Mouse (Mus musculus) activated CD4-positive, CD25-positive, alpha-beta regulatory T cell, adult 4 months (primary cell): Measurements from ENCODE around the gene Macf1. TPM values are rescaled to one million over a fixed set of nuclear protein-coding genes. Genes with fewer than 3 reads are reported as not detected.
"Not testable (repeated sequence)": the region's sequence is repeated elsewhere in the genome, so short reads cannot be mapped to it uniquely, and the experiment has no call there.

Experiments
- ATAC-seq: one replicate; pipeline ENCODE4 v1.8.0; 2017
- polyA plus RNA-seq, 2 experiments: library from polyadenylated mRNA; unstranded; fragments of 100-300 nt; shearing (Covaris generic); gene quantifications; one replicate each; pipeline ENCODE4 v1.2.1; 2017

Macf1 gene
- polyA plus RNA-seq, 2 experiments from 2014 or later = 141 to 142 TPM

DNA sequence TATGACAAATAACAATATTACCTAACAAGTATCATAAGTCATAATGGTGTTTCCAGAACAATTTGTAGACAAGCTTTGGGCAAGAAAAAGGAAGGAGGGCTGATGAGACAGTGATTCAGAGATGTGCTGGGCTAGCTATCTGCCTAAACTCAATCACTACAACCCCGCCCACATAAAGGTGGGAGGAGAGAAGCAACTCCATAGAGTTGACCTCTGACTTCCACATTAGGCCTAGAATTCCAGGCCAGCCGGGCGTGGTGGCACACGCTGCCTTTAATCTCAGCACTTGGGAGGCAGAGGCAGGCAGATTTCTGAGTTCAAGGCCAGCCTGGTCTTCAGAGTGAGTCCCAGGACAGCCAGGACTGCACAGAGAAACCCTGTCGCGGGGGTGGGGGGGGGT, 153.2 kb downstream of the Macf1 start:
- ATAC-seq = no peak

DNA sequence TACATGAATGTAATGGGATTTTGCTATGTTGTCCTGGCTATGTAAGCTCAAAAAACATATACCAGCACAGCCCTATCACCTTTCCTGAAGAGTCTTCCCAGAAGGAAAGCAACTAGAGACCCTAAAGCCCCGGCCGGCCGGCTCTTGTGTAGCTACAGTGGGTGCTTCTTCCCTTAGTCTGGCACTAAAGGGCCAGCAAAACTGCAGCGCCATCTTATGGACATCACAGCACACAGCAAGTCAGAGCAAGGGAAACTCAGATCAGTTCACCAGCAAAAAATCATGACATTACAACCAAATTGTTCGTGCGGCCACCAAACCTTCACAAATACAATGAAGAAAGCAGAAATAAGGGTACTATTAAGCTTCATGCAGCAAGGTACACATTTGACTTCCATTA, 154.9 kb downstream of the Macf1 start:
- ATAC-seq = no peak

DNA sequence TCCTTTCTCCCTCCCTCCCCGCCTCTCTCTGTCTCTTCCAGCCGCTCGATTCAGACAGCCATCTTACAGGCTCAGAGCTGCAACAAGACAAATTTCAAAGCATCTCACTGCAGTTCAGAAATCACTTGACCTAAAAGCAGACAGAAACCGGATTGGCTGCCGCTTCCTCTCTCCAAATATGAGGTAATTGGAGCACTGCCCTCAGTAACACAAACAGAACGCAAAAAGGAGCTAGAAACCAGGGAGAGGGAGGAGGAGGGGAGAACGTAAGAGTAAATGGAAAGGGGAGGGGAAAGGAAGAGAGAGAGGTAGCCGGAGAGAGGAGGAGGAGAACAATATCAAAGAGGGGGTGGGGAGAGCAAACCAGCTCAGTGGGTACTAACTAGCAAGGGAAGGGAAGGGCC, 156.6 kb downstream of the Macf1 start:
- no peak for ATAC-seq

DNA sequence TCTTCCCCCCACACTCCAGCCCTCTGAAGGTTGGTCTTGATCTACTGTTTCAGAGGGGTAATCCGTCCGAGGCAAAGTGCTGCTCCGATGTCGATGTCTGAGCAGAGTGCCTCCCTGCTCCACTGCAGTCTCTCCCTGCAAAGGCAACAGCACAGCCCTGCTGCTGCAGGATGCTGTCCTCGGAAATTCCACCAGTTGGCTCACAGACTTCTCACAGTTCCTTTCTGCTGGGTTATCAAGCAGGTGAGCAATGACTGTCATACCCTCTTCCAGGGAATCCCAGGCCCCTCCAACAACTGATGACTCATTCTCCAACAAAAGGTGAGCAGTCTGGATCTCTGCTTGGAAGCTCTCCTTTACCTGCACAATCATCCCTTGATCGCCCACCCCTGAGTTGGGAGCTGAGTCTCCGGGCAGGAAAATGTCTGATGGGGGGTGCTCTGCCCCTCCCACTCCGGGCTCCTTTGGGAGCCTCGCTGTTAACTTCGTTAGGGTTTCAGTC, 157.3 kb downstream of the Macf1 start:
- ATAC-seq = no peak

DNA sequence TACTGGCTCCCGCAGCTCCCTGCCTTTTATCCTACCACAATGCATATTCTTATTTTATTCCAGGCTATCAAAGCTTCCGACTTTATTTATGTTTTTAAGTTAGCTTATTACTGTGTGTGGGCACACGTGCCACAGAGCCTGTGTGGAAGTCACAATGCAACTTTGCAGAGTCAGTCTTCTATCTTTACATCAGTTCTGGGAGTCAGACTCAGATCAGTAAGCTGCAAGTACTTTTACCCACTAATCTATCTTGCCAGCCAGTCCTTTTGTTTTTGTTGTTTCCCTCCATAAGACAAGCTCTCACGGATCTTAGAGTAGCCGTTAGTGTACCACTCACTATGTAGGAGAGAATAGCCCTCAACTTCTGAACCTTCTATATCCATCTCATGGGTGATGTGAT, 159.4 kb downstream of the Macf1 start:
- ATAC-seq = no peak

DNA sequence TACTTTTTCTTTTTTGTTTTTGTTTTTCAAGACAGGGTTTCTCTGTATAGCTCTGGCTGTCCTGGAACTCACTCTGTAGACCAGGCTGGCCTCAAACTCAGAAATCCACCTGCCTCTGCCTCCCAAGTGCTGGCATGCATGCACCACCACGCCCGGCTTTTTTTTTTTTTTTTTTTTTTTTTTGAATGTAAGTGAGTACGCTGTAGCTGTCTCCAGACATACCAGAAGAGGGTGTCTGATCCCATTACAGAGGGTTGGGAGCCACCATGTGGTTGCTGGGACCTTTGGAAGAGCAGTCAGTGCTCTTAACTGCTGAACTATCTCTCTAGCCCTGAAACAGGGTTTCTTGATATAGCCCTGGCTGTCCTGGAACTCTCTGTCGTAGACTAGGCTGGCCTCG, 164.0 kb downstream of the Macf1 start:
- ATAC-seq = not testable (repeated sequence)

DNA sequence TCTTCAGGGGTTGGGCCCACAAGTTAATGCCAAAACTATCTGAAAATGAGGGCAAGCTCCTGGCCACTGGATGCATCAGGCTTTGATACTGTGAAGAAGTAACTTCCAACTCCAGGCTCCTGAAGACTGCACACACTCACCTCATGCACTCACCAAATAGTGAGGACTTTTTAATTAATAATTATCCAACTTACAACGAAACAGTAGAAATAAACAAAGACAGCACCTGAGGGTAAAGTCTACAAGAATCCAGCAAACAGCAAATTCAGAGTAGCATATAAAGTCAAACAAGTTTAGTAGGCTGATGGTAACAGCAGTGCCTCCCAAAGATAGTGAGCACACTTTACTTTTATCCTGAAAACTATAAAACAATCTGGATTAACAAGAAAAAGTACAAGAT, 168.5 kb downstream of the Macf1 start:
- ATAC-seq = no peak

DNA sequence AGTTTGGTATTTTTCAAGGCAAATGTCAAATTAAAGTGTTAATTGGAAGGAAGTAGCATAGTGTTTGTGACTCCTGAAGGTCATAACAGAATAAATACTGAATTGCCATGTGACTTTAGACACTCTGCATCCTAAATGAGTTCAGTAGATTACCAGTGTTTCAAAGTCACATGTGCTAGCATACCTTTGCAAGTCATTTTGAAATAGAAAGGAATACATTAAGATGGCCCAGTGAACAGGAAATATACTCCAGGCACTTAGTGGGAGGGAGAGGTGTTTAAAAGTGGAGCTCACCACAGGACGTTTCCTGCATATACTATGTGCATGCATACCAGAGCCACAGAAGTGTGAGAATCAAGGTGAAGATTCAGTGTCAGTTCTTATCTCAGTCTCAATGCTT, 174.0 kb downstream of the Macf1 start:
- ATAC-seq = no peak

DNA sequence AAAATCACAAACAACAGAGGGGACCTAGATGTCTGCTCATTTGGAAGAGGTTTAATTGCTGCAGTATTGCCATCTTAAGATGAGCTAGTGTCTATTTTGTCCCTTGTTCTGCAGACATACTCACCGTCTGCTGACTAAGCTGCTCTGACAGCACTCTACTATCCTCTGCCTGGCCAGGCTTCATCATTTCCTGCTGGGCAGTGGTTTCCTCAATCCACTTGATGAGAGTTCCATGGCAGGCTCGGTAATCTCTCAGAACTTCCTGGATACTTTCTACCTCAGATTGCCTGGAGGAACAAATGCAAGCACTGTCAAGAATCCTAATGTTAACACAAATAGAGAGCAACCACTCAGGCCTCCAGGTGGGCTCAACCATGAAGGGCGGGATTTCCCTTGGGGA, 195.1 kb downstream of the Macf1 start:
- no peak for ATAC-seq

DNA sequence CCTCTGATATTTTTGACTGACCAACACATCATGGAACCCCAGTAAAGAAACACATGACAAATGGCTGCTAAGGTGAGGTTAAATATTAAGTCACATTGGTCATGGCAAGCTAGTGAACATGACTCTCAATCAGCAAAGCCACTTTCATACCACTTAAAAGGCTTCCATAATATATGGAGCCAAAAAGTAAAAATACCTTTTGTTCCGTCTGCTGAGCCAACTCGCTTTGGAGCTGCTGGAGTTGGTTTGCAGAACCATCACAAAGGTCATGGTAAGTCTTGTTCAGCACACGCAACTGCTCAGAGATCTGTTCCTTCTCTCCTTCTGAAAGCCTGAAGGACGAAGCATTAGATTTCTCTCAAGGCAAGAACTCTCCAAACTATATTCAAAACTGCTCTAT, 204.2 kb downstream of the Macf1 start:
- ATAC-seq = no peak

DNA sequence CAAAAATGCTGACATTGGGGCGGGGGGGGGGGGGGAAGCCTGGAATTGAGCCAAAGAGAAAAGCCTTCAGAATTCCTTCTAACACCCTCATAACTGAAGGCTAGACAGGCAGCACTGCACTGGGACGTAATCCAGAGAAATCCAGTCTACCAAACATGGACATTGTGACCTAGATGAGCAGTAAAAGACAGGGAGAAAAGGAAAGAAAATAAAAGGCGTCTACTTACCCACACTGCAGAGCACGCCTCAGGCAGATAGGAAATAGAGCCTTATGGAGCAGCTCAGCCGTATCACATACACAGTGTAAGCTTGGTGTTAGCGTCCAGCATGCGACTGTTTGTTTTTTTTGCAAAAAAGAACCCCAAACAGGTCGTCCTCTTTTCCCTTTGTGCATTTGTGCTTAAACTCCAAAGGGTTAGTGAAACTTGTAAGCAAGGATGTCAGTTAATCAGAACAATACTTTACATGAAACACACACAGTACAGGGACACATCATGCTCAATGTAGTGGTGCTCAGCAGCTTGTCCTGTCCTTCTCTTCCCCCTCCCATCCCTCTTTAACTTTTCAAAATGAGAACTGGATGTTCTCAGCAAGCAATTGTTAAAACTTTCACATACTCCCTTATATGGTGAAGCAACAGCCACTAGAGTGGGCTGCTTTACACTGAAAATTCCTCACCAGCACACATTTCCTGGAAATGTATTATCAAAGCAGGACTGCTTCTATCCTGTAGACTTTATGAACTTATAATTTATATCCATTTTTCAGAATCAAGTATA, 205.3 kb downstream of the Macf1 start:
- no peak for ATAC-seq

DNA sequence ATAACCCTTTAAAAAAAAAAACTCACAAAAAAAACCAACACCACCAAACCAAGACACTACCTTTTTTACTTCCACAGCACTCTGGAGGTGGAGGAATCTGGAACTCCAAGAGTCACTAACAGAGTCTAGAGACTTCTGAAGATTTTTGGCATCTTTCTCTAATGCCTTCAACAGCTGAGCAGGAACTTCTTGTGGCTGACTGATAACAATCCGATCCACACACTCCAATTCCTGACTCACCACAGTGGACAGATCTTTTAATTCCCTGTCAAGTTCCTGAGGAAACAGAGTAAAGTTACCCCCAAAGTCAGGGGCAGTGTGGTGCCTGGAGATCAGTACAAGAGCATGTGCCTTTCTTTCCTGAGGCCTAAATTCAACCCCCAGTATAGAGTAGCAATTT, 218.4 kb downstream of the Macf1 start:
- ATAC-seq = no peak

DNA sequence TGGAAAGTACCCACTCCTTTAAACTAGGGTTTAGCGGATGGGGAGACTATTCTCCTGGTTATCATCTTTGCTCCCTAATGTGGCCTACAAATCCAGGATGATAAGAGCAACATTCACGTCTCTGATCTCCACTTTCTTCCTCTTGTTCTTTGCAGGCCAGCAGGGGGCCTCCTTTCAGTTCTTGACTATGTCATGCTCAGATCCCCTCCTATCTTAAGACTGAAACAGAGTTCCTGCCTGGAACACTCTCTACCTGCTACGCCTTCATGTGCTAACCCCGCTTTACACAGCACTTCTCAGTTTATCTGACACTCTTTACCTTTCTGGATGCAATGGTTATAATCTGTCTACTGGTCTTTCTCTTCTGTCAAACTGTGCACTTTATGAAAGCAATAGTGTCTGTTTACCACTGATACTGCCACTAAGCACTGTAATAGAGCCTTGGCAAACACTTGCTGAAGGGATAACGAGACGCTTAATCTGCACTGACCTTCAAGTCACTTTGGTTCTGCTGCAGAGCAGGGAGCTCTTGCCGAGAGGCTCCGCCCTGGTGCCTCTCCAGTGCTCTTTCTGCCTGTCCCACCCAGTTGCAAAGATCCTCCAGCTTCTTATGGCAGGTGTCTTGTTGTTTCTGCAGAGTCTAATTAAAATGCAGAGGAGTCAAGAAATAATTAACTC, 223.4 kb downstream of the Macf1 start:
- no peak for ATAC-seq

DNA sequence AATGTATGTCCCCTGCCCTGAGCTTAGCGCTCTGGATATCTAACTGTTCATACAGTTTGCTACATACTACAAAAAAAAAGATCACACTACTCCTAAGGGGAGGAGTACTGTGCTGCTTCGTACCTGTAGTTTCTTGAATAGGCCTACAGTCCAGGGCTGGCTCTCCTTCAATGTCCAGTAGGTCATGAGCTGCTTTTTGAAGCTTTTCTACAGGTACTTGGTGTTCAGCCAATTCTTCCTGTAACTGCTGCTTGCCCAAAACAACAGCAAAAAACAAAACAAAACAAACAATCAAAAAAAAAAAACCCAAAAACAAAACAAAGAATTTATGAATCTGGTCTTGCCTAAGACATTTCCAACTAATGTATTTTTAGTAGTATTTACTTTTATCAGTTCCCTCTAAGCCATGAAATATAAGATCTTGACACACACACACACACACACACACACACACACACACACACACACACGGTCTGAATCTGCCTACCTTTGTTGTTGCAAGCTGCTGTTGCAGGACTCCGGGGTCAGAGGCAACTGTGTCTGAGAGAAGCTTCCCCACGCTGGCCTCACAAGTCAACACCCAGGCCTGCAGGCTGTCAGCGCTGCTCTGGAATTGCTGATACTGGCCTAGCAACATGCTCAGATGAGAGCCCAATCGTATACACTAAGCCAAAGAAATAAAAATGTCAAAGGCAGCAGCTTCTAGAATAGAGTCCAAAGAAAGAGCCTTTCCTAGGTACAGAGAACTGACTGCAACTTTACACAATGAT, 229.1 kb downstream of the Macf1 start:
- ATAC-seq = no peak

DNA sequence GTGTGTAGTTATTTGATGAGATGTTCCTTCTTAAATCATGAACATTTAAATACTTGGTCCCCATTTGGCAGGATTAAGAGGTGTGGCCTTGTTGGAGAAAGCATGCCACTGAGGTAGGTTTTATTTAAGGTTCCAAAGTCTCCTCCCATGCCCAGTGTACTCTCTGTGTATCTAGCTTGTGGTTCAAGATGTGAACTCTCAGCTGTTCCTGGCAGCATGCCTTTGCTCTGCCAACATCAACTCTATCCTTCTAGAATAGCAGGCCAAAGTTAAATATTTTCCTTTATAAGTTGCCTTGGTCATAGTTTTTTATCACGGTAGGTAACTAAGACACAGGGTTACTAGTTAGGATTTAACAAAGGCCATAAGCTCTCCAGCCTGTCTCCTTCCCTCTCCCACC, 230.4 kb downstream of the Macf1 start:
- no peak for ATAC-seq

DNA sequence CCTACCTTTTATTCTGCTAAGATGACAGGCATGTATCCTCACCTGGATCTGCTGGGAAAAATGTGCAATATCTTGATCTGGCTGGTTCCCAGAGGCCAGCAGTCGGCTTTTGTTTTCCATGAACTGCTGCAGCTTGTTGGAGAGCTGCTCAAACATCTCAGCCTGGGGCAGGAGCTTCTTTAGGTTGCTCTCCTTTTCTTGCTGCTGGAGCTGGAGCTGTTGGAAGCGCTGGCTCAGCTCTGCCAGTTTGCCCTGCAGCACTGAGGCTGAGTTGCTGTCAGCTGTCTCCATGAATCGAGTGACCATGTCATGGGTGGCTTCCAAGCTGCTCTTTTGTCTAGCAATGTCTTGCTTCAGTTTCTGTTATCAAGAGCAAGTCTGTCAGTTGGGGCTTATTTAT, 232.2 kb downstream of the Macf1 start:
- no peak for ATAC-seq

DNA sequence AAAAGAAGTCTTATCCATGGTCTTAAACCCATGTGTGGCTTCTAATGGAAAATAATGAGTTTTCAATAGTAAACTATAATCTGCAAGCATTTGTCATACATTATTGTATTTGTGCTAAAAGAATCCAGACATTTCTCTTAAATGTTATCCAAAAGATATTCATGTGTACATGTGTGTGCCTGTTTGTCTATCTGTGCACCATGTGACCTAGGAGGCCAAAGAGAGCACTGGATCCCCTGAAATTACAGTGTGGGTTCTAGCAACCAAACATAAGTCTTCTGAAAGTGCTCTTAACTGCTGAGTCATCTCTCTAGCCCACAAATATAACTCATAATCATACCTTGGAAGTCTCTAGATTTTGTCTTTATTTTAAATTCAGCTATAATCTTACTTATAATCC, 234.9 kb downstream of the Macf1 start:
- ATAC-seq = no peak

DNA sequence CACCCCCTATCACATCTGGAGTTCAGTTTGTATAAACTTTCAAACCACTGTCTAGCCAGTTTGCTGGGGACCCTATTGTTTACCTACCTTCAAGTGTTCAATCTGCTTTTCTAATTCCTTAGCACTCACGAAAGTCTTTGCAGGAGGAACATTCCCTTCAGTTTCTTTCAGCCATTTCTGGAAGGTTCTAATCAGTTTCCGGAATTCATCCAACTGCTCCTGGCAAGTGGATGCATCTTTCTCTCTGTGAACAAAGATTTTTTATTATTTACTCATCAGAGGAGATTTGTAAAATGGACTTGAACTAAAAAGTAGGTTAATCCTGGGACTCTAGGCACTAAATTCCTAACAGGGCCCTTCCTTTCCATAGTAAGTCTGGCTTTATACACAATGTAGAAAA, 236.1 kb downstream of the Macf1 start:
- ATAC-seq = no peak

DNA sequence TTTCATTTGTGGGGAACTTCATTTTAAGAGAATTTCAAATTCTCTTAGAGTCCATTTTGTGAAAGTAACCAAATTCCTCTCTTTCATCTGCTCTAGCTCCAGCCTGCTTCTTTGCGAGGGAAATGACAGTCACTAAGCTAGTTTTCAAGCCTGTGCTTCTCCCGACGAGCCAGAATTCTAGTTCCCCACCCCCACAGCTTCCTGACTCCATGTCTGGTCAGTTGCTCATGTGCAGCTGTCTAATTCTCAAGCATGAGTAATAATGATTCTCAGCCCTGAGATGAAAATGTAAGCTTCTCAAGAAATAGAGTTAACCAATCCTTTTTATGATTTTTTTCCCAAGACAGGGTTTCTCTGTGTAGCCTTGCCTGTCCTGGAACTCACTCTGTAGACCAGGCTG, 236.9 kb downstream of the Macf1 start:
- ATAC-seq = no peak

DNA sequence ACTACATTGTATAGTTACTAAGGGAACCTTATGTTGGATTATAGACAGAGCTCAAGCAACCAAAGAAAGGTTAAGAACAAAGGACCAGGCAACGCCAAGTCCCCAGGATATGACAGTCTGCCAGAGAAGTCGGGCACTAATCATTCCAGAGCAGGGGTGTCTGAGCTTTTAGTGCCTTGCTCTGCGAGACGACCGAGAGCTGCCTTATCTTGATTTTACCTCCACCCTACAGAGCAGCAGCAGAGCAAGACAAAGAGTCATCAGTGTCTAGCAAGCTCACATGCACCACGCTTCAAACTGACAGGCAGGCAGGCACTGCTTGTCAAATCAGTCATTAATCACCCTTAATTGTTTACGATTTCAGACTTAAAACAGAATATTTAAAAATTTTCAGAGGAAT, 237.4 kb downstream of the Macf1 start:
- ATAC-seq = no peak

DNA sequence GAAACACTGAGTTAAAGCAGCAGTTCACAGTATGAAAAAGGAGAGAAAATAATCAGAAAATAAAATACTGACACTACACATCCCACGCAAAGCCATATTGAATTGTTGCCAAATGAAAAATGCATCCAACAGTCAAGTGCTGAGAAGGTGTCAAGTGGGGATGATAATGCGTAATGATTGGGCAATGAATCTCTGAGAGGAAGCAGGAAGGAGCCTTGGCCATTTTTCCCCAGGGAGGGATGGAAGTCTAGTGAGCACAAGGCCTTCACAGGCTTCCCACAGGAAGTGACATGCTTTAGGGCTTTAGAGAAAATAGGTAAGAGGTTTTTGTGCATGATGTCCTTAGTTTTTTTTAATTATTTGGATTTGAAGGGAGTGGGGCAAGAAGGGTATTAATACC, 237.9 kb downstream of the Macf1 start:
- ATAC-seq = not testable (repeated sequence)

DNA sequence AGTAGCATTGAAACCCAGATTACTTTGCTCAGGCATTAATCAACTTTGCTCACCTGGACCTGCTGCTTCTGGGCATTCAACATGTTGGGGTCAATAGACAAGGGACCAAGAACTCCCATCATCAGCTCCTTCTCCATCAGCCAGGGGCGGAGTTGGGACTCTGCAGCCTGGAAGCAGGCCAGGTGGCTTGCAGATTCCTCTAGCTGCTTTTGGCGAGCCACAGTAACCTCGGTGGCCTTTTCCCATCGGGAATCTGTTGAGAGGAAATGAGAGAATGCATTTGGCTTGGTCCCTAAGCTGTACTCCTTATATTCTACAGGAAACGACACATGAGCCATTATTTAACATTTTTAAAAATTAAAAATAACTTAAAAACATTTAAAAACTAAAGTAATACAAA, 245.7 kb downstream of the Macf1 start:
- no peak for ATAC-seq

DNA sequence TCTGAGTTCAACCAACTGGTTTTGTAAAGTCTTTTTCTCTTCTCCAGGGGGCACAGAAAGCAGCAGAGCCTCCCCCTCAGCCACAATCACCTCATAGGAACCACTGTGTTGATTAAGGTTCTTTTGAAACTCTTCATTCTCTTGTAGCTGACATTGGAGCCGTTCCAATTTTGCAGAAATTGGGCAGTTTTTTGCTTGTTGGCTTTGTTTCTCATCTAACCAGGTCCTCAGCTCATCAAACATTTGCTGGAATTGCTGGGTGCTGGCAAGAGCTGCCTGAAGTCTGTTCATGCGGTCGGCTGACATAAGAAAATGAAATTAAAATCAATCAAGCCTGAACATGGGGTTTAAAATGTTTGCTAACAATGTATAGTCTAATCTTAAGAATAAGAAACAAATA, 251.0 kb downstream of the Macf1 start:
- ATAC-seq = no peak

DNA sequence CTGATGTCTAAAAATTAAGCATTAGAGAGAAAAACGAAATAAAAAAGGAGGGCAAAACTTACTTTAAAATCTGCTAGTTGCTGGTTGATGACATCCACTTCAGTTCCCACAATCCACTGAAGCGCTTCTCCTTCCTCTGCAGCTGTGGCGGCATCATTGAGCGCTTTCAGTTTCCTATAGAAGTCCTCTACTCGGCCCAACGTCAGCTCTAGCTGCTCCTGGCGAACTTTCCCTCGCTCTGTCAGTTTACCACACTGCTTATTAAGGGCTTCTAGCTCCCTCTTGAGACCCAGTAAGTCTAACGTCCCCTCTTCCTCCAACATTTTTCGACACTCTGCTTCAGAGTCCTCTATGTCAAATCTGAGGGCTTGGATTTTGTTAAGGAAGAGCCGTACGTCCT, 252.2 kb downstream of the Macf1 start:
- ATAC-seq = no peak
